Mouse (Mus musculus) hindbrain, embryonic 11.5 days (tissue): Measurements from ENCODE around the gene Anp32b. TPM values are rescaled to one million over a fixed set of nuclear protein-coding genes. Genes with fewer than 3 reads are reported as not detected.
A peak's percentile ranks its signal among the peaks of the same experiment; 100 is the strongest.

Source experiments
- ATAC-seq: fragments of 200-750 bp; cut with Nextera tagmentation; 2 replicates; pipeline ENCODE4 v1.8.0; 2017; ENCODE audit warnings: mild to moderate bottlenecking, moderate TSS enrichment, moderate library complexity; ENCODE audit not compliant: low FRiP score
- DNase-seq: peaks from one replicate; pipeline ENCODE4 v3.0.0-alpha.2; 2015; ENCODE audit warnings: low spot score
- H3K27ac ChIP-seq: fragments of 300-500 bp; sonication (generic); 2 replicates; pipeline ENCODE4 v1.5.1; 2014; ENCODE audit warnings: mild to moderate bottlenecking, low read depth, low read length
- H3K27me3 ChIP-seq: fragments of 300-500 bp; sonication (generic); 2 replicates; pipeline ENCODE4 v1.6.1; 2014; ENCODE audit warnings: mild to moderate bottlenecking, low read length, moderate library complexity, mixed read lengths; ENCODE audit not compliant: control insufficient read depth, insufficient read depth
- H3K36me3 ChIP-seq: fragments of 300-500 bp; sonication (generic); 2 replicates; pipeline ENCODE4 v1.6.1; 2014; ENCODE audit warnings: mild to moderate bottlenecking, low read length, moderate library complexity, mixed read lengths; ENCODE audit not compliant: control insufficient read depth, insufficient read depth
- H3K4me1 ChIP-seq: fragments of 300-500 bp; sonication (generic); replicated peaks from 2 replicates; pipeline ENCODE4 v1.6.1; 2014; ENCODE audit warnings: low read length, mixed read lengths; ENCODE audit not compliant: control insufficient read depth, insufficient read depth
- H3K4me2 ChIP-seq: fragments of 300-500 bp; sonication (generic); replicated peaks from 2 replicates; pipeline ENCODE4 v1.6.1; 2014; ENCODE audit warnings: mild to moderate bottlenecking, low read depth, low read length
- H3K4me3 ChIP-seq: fragments of 300-500 bp; sonication (generic); 2 replicates; pipeline ENCODE4 v1.5.1; 2014; ENCODE audit warnings: low read depth, low read length
- H3K9ac ChIP-seq: fragments of 300-500 bp; sonication (generic); 2 replicates; pipeline ENCODE4 v1.6.1; 2014; ENCODE audit warnings: low read depth, low read length
- H3K9me3 ChIP-seq: fragments of 300-500 bp; sonication (generic); 2 replicates; pipeline ENCODE4 v1.6.1; 2016; ENCODE audit warnings: low read length; ENCODE audit not compliant: control insufficient read depth
- WGBS: fragments of 180-500 bp; shearing (Covaris S2); extraction: QIAGEN DNeasy Blood & Tissue Kit; methylation state at CpG from one replicate; pipeline ENCODE4 v1.1.7; 2014; 5-methylcytosine and 5-hydroxymethylcytosine counted together
- polyA plus RNA-seq: library from polyadenylated mRNA; unstranded; fragments of >200 nt; fragmentation: Nextera tagmentation; extraction: Ambion mirVana; gene quantifications from 2 replicates; pipeline ENCODE4 v1.2.1, GENCODE M21; 2014

Anp32b gene
- polyA plus RNA-seq, 1 experiment from 2014 or later, result 285 TPM

GRCm38 (mm10) chr4:46506801-46507610 lies 56.3 kb downstream of the Anp32b start:
- under 1% methylated on average over 87 of the region's 94 CpGs for WGBS
- peaks cover 14% of the 10 kb centered on the region for H3K27me3 ChIP-seq
- no peaks in the 10 kb centered on the region for H3K36me3 ChIP-seq
- H3K27ac ChIP-seq, result peak overlapping the region; percentile 62
- peak overlapping the region; percentile 54 for H3K4me3 ChIP-seq
- H3K4me2 ChIP-seq, result peak overlapping the region; percentile 93
- DNase-seq, result peak; percentile 96
- no peaks in the 10 kb centered on the region for H3K9me3 ChIP-seq
- peak overlapping the region; percentile 2; the same call in 1 of the 2 replicates for H3K9ac ChIP-seq
- no peaks in the 10 kb centered on the region for H3K4me1 ChIP-seq
- ATAC-seq, result peak; percentile 96

- WGBS, result 10% methylated on average over 16 of the region's 16 CpGs
- no peaks in the 10 kb centered on the region for H3K4me1 ChIP-seq
- H3K27ac ChIP-seq, result no peak overlapping the region
- DNase-seq, result peak; percentile 80
- ATAC-seq, result 0 out of 2 replicates have a peak, but pooled peaks have one; percentile 45
- no peak overlapping the region for H3K4me3 ChIP-seq
- no peak overlapping the region for H3K9ac ChIP-seq
- no peaks in the 10 kb centered on the region for H3K36me3 ChIP-seq
- peak overlapping the region; percentile 93 for H3K4me2 ChIP-seq
- H3K9me3 ChIP-seq, result no peaks in the 10 kb centered on the region
- peaks cover 14% of the 10 kb centered on the region for H3K27me3 ChIP-seq
Measured at GRCm38 (mm10) chr4:46507736-46508460, 57.2 kb downstream of the Anp32b start.

- 83% methylated on average over 2 of the region's 2 CpGs for WGBS
- H3K4me2 ChIP-seq, result no peak overlapping the region
- no peak for ATAC-seq
- H3K4me3 ChIP-seq, result no peak overlapping the region
- no peak for DNase-seq
- H3K36me3 ChIP-seq, result no peaks in the 10 kb centered on the region
- H3K27me3 ChIP-seq, result no peaks in the 10 kb centered on the region
- H3K9ac ChIP-seq, result no peak overlapping the region
- H3K4me1 ChIP-seq, result no peaks in the 10 kb centered on the region
- H3K9me3 ChIP-seq, result no peaks in the 10 kb centered on the region
- no peak overlapping the region for H3K27ac ChIP-seq
Measured at GRCm38 (mm10) chr4:46520491-46520890, 69.8 kb downstream of the Anp32b start.

- no peak for ATAC-seq
- no peaks in the 10 kb centered on the region for H3K9me3 ChIP-seq
- no peak overlapping the region for H3K27ac ChIP-seq
- no peak overlapping the region for H3K9ac ChIP-seq
- no peaks in the 10 kb centered on the region for H3K4me1 ChIP-seq
- no peaks in the 10 kb centered on the region for H3K27me3 ChIP-seq
- no peak for DNase-seq
- no peak overlapping the region for H3K4me3 ChIP-seq
- H3K36me3 ChIP-seq, result no peaks in the 10 kb centered on the region
- WGBS, result 85% methylated on average over 10 of the region's 10 CpGs
- no peak overlapping the region for H3K4me2 ChIP-seq
Measured at GRCm38 (mm10) chr4:46521457-46521856, 70.8 kb downstream of the Anp32b start.

Other genes starting within 250 kb of the Anp32b start
- 0.08 and 0.48 TPM in 2 replicates for gene Foxe1, start 107.3 kb upstream of the Anp32b start, polyA plus RNA-seq
- 9.9 and 10.6 TPM in 2 replicates for gene Trmo, start 61.5 kb upstream of the Anp32b start, polyA plus RNA-seq
- gene Hemgn, start 37.4 kb upstream of the Anp32b start, polyA plus RNA-seq, result 16.1 and 22.3 TPM in 2 replicates
- 79.7 and 88.4 TPM in 2 replicates for gene Nans, start 38.3 kb downstream of the Anp32b start, polyA plus RNA-seq
- gene Trim14, start 85.2 kb downstream of the Anp32b start, polyA plus RNA-seq, result 0.84 and 1.0 TPM in 2 replicates
- gene Coro2a, start 151.3 kb downstream of the Anp32b start, polyA plus RNA-seq, result 3.6 and 6.6 TPM in 2 replicates
- gene Tbc1d2, start 199.3 kb downstream of the Anp32b start, polyA plus RNA-seq, result 1.0 and 1.1 TPM in 2 replicates